Mouse (Mus musculus): ENCODE data around the gene Ppid.
"Not testable (repeated sequence)": the region's sequence is repeated elsewhere in the genome, so short reads cannot be mapped to it uniquely, and the experiment has no call there.

The Ppid gene

GRCm38 (mm10) chr3:79572399-79572798 lies 18.7 kb upstream of the Ppid start:
- no peak for DNase-seq (ENCODE audit: low spot score)

GRCm38 (mm10) chr3:79573376-79573775 lies 17.8 kb upstream of the Ppid start:
- DNase-seq (ENCODE audit: low spot score) = not testable (repeated sequence)

GRCm38 (mm10) chr3:79574336-79574735 lies 16.8 kb upstream of the Ppid start:
- no peak for DNase-seq (ENCODE audit: low spot score)

GRCm38 (mm10) chr3:79575576-79576467 lies 15.3 kb upstream of the Ppid start:
- no peak for DNase-seq (ENCODE audit: low spot score)

- DNase-seq (ENCODE audit: low spot score) = no peak
Observed at GRCm38 (mm10) chr3:79576468-79576816, 14.7 kb upstream of the Ppid start.

- DNase-seq (ENCODE audit: low spot score) = no peak
Observed at GRCm38 (mm10) chr3:79576865-79577264, 14.3 kb upstream of the Ppid start.

GRCm38 (mm10) chr3:79577606-79578005 lies 13.5 kb upstream of the Ppid start:
- DNase-seq (ENCODE audit: low spot score) = no peak

- no peak for DNase-seq (ENCODE audit: low spot score)
Observed at GRCm38 (mm10) chr3:79578164-79578563, 13.0 kb upstream of the Ppid start.

GRCm38 (mm10) chr3:79579891-79580575 lies 11.1 kb upstream of the Ppid start:
- DNase-seq (ENCODE audit: low spot score) = no peak

GRCm38 (mm10) chr3:79586804-79587203 lies 4.3 kb upstream of the Ppid start:
- peak; percentile 90 for DNase-seq (ENCODE audit: low spot score)

GRCm38 (mm10) chr3:79589671-79590070 lies 1.5 kb upstream of the Ppid start:
- DNase-seq (ENCODE audit: low spot score) = no peak

- DNase-seq (ENCODE audit: low spot score) = no peak
Observed at GRCm38 (mm10) chr3:79591793-79592471, 790 bp downstream of the Ppid start.

- no peak for DNase-seq (ENCODE audit: low spot score)
Observed at GRCm38 (mm10) chr3:79595468-79595867, 4.3 kb downstream of the Ppid start.

GRCm38 (mm10) chr3:79609886-79610285 lies 18.7 kb downstream of the Ppid start:
- no peak for DNase-seq (ENCODE audit: low spot score)

- DNase-seq (ENCODE audit: low spot score) = no peak
Observed at GRCm38 (mm10) chr3:79627484-79628181, 36.5 kb downstream of the Ppid start.

- no peak for DNase-seq (ENCODE audit: low spot score)
Observed at GRCm38 (mm10) chr3:79628182-79628560, 37.0 kb downstream of the Ppid start.

- DNase-seq (ENCODE audit: low spot score) = peak; percentile 99
Observed at GRCm38 (mm10) chr3:79628561-79629415, 37.6 kb downstream of the Ppid start, which contains the start of gene 4930579G24Rik. Gene 4930579G24Rik (plus strand): TSS chr3:79629079.

GRCm38 (mm10) chr3:79629416-79629730 lies 38.2 kb downstream of the Ppid start, which contains the start of gene Etfdh:
Gene Etfdh (minus strand): TSS chr3:79629500.
- DNase-seq (ENCODE audit: low spot score) = peak; percentile 48

GRCm38 (mm10) chr3:79652129-79652528 lies 61.0 kb downstream of the Ppid start:
- no peak for DNase-seq (ENCODE audit: low spot score)
